Mouse (Mus musculus): ENCODE results near the gene Nr1h5. TPM values are rescaled to one million over a fixed set of nuclear protein-coding genes. Genes with fewer than 3 reads are reported as not detected.

Nr1h5 gene
- total RNA-seq (2018; cell fraction: chromatin; rRNA removed), result not detected
- not detected for total RNA-seq (2018; cell fraction: cytosol; rRNA removed)
- total RNA-seq (2018; cell fraction: nucleus; rRNA removed), result not detected
- not detected in 3 replicates for polyA plus RNA-seq (2018)

DNA sequence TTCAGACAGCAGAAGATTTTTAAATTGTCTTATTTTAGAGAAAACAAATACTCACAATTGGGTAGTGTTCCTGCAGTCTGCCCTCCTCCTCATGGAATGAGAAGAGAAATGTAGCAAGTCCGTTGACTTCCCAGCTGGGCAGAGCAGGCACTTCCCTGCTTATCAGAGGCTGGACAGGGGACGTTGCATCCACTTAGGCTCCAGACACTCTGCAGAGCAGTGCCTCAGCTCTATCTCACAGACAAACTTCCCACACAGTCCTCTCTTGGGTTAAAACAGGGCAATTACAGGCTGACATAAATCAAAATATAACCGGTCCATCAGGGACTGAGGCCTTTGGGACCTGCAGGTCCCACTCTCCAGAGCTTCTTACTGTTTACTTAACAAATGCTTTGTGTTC lies at the start of gene Nr1h5:
TSS of gene Nr1h5 (minus strand) at position 101 of the 400 bp plus-strand sequence.
- H3K36me3 ChIP-seq (ENCODE audit: inconsistent target), result no peaks in the 10 kb centered on the region

GRCm38 (mm10) chr3:103001595-103001994 lies 37.7 kb upstream of the Nr1h5 start:
- 97% methylated on average over 7 of the region's 7 CpGs for WGBS (ENCODE audit: missing documents)
- Histone ChIP-seq H3K79me2 (ENCODE audit: inconsistent target) (peaks cover 10% of the 10 kb centered on the region), H3K36me3 (ENCODE audit: inconsistent target) (peaks cover 71% of the 10 kb centered on the region), H3K27ac (no peak overlapping the region), H3K4me3 (ENCODE audit: inconsistent target) (no peak overlapping the region)

More for the DNA sequence above, at the start of gene Nr1h5:
- Histone ChIP-seq H3K79me2 (ENCODE audit: inconsistent target) (no peaks in the 10 kb centered on the region), H3K4me3 (ENCODE audit: inconsistent target) (no peak within 1 kb of the TSS), H3K27ac (no peak within 1 kb of the TSS)
- 67% methylated on average over 3 of the region's 3 CpGs for WGBS (ENCODE audit: missing documents)

DNA sequence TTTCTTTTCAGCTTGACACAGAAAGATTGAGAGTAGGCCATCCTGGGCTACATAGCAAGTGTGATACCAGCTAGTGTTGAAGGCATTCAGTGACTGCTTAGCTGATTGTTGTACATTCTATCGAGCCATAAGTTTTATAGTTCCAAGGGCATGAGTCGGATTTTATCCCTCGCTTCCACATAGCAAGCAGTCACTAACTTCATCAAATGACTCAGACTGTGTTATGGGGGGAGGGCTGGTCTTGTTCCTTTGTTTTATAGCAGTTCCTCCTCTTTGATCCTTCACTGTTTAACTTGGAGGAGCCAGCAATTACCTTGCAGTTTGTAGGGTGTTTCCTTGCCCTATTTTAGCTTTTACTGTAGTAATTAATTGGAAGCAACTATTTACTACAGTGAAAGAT lies 33.7 kb upstream of the Nr1h5 start:
- WGBS (ENCODE audit: missing documents), result 79% methylated on average over 3 of the region's 3 CpGs
- no peak overlapping the region for H3K4me3 ChIP-seq (ENCODE audit: inconsistent target)
- H3K79me2 ChIP-seq (ENCODE audit: inconsistent target), result peaks cover 17% of the 10 kb centered on the region
- H3K36me3 ChIP-seq (ENCODE audit: inconsistent target), result peaks cover 40% of the 10 kb centered on the region
- H3K27ac ChIP-seq, result no peak overlapping the region

DNA sequence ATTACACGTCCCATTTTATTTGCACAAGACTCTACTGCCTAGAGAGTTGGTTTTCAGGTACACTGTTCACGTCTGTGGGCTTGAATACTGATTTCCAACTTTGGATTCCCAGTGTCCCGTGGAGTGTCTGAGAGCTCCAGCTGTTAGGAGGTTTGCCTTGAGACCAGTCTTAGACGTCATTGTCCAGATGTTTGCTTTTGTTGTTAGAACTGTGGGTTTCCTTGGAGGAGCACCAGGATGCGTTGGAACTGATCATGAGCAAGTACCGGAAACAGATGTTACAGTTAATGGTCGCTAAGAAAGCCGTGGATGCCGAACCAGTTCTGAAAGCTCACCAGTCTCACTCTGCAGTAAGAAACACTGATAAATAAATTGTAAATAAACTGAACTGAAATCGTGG lies 33.1 kb upstream of the Nr1h5 start:
- H3K79me2 ChIP-seq (ENCODE audit: inconsistent target), result peaks cover 17% of the 10 kb centered on the region
- H3K36me3 ChIP-seq (ENCODE audit: inconsistent target), result peaks cover 34% of the 10 kb centered on the region
- H3K4me3 ChIP-seq (ENCODE audit: inconsistent target), result no peak overlapping the region
- WGBS (ENCODE audit: missing documents), result 70% methylated on average over 10 of the region's 10 CpGs
- no peak overlapping the region for H3K27ac ChIP-seq

DNA sequence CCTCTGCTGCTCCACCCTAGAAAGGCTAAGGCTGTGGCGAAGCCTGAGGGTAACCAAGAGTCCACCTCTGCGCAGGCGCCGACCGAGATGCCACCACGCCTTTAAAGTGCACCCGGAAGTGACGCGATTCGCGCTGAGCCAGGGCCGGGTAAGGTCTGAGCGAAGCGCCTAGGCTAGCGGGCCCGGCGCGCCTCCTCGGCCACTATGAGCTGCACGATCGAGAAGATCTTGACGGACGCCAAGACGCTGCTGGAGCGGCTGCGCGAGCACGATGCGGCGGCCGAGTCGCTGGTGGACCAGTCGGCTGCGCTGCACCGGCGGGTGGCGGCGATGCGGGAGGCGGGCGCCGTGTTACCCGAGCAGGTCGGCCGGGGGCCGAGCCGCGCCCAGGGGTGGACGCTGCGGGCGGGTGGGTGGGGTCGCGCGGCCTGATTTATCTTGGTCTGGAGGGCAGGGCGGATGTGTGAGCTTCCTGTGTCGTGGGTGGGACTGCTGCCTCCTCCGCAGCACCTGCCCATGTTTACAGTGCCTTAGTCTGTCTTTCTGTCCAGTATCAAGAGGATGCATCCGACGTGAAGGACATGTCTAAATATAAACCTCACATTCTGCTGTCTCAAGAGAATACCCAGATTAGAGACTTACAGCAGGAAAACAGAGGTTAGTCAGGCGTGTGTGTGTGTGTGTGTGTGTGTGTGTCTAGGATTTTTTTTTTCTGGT lies 31.8 kb upstream of the Nr1h5 start, which contains the start of gene Sike1:
TSS of gene Sike1 (plus strand) at position 104 of the 717 bp plus-strand sequence.
- H3K36me3 ChIP-seq (ENCODE audit: inconsistent target), result peaks cover 26% of the 10 kb centered on the region
- under 1% methylated on average over 60 of the region's 60 CpGs for WGBS (ENCODE audit: missing documents)
- H3K27ac ChIP-seq, result peak within 1 kb of the TSS; percentile 32; the same call in 1 of the 2 replicates
- H3K4me3 ChIP-seq (ENCODE audit: inconsistent target), result peak within 1 kb of the TSS; percentile 56
- peaks cover 17% of the 10 kb centered on the region for H3K79me2 ChIP-seq (ENCODE audit: inconsistent target)

DNA sequence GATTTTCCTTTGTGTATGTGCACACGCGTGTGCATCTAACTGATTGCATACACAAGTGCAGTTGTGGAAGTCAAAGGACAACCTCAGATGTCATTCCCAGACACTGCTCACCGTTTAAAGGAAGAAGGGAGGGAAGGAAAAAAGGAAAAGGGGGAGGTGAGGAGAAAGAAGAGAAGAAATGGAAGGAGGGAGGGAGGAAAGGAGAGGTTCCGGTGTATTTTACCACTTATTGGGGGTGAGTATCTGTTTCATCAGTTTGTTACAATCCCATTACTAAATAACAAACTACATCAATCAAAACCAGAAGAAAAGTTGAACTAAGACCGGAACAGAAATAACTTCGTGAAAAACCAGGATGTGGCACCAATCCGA lies 31.3 kb upstream of the Nr1h5 start:
- Histone ChIP-seq H3K36me3 (ENCODE audit: inconsistent target) (peaks cover 20% of the 10 kb centered on the region), H3K4me3 (ENCODE audit: inconsistent target) (peak overlapping the region; percentile 56; the same call in 1 of the 2 replicates), H3K27ac (no peak overlapping the region), H3K79me2 (ENCODE audit: inconsistent target) (peaks cover 17% of the 10 kb centered on the region)
- 42% methylated on average over 7 of the region's 7 CpGs for WGBS (ENCODE audit: missing documents)

- WGBS (ENCODE audit: missing documents), result 70% methylated on average over 3 of the region's 3 CpGs
- no peak overlapping the region for H3K27ac ChIP-seq
Observed at GRCm38 (mm10) chr3:102992936-102993335, 29.0 kb upstream of the Nr1h5 start.

GRCm38 (mm10) chr3:102991041-102991440 lies 27.1 kb upstream of the Nr1h5 start:
- Histone ChIP-seq H3K36me3 (ENCODE audit: inconsistent target) (no peaks in the 10 kb centered on the region), H3K4me3 (ENCODE audit: inconsistent target) (no peak overlapping the region), H3K79me2 (ENCODE audit: inconsistent target) (peaks cover 1% of the 10 kb centered on the region), H3K27ac (no peak overlapping the region)
- 86% methylated on average over 8 of the region's 8 CpGs for WGBS (ENCODE audit: missing documents)

More at GRCm38 (mm10) chr3:102992936-102993335, 29.0 kb upstream of the Nr1h5 start:
- no peaks in the 10 kb centered on the region; the same call in 1 of the 2 replicates for H3K36me3 ChIP-seq (ENCODE audit: inconsistent target)
- peaks cover 17% of the 10 kb centered on the region for H3K79me2 ChIP-seq (ENCODE audit: inconsistent target)
- H3K4me3 ChIP-seq (ENCODE audit: inconsistent target), result no peak overlapping the region

DNA sequence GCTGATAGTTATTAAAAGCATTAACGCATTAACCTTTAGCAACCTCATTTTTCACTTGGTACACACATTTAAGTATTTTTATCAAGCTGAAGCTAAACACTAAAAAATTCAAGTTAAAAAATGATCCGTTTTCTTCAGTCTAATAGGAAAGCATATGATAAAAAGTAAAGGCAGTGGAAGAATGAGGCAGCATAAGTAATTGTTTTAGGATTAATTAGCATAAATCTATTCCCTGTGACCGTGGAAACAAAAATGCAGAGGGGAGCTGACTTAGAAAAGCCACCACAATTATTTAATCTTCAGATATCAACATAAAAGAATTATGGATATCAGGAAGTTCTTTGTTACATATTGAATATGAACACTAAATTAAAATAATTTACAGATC lies 16.4 kb upstream of the Nr1h5 start:
- H3K79me2 ChIP-seq (ENCODE audit: inconsistent target), result no peaks in the 10 kb centered on the region
- no peak overlapping the region for H3K4me3 ChIP-seq (ENCODE audit: inconsistent target)
- no peaks in the 10 kb centered on the region for H3K36me3 ChIP-seq (ENCODE audit: inconsistent target)
- H3K27ac ChIP-seq, result no peak overlapping the region
- WGBS (ENCODE audit: missing documents), result 87% methylated on average over 3 of the region's 3 CpGs

GRCm38 (mm10) chr3:102979550-102980348 lies 15.8 kb upstream of the Nr1h5 start:
- Histone ChIP-seq H3K4me3 (ENCODE audit: inconsistent target) (no peak overlapping the region), H3K79me2 (ENCODE audit: inconsistent target) (no peaks in the 10 kb centered on the region), H3K27ac (no peak overlapping the region), H3K36me3 (ENCODE audit: inconsistent target) (no peaks in the 10 kb centered on the region)
- 86% methylated on average over 9 of the region's 10 CpGs for WGBS (ENCODE audit: missing documents)

GRCm38 (mm10) chr3:102976906-102977305 lies 13.0 kb upstream of the Nr1h5 start:
- H3K36me3 ChIP-seq (ENCODE audit: inconsistent target), result no peaks in the 10 kb centered on the region
- H3K4me3 ChIP-seq (ENCODE audit: inconsistent target), result no peak overlapping the region
- no peak overlapping the region for H3K27ac ChIP-seq
- H3K79me2 ChIP-seq (ENCODE audit: inconsistent target), result no peaks in the 10 kb centered on the region
- 86% methylated on average over 4 of the region's 4 CpGs for WGBS (ENCODE audit: missing documents)

- no peak overlapping the region for H3K4me3 ChIP-seq (ENCODE audit: inconsistent target)
- WGBS (ENCODE audit: missing documents), result 94% methylated on average over 3 of the region's 3 CpGs
- no peaks in the 10 kb centered on the region for H3K36me3 ChIP-seq (ENCODE audit: inconsistent target)
- no peaks in the 10 kb centered on the region for H3K79me2 ChIP-seq (ENCODE audit: inconsistent target)
- H3K27ac ChIP-seq, result no peak overlapping the region
Observed at GRCm38 (mm10) chr3:102970508-102970907, 6.6 kb upstream of the Nr1h5 start.

- 94% methylated on average over 9 of the region's 9 CpGs for WGBS (ENCODE audit: missing documents)
- Histone ChIP-seq H3K27ac (no peak overlapping the region), H3K79me2 (ENCODE audit: inconsistent target) (no peaks in the 10 kb centered on the region), H3K36me3 (ENCODE audit: inconsistent target) (no peaks in the 10 kb centered on the region), H3K4me3 (ENCODE audit: inconsistent target) (no peak overlapping the region)
Observed at GRCm38 (mm10) chr3:102970067-102970466, 6.1 kb upstream of the Nr1h5 start.

- 71% methylated on average over 3 of the region's 3 CpGs for WGBS (ENCODE audit: missing documents)
Observed at GRCm38 (mm10) chr3:102955596-102955995, 8.3 kb downstream of the Nr1h5 start.

DNA sequence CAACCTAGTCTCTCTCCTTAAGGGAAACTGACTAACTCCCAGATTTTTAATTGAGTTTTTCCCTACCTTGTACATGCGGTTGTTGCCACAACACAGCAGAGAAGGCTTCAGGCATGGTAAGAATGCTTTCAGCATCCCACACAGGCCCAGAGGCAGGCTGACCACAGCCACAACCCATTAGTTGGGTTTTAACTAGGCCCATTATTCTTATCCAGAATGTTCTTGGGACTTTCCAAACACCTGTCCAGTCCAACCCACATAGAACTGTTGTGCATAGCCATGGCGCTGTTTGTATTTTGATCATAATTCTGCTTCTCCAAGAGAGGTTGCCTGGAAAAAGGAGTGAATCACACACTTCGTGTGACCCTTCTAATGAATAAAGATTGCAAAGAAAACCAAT lies 8.8 kb downstream of the Nr1h5 start:
- WGBS (ENCODE audit: missing documents), result 86% methylated on average over 3 of the region's 3 CpGs
- no peak overlapping the region for H3K4me3 ChIP-seq (ENCODE audit: inconsistent target)
- no peak overlapping the region for H3K27ac ChIP-seq
- no peaks in the 10 kb centered on the region for H3K36me3 ChIP-seq (ENCODE audit: inconsistent target)
- H3K79me2 ChIP-seq (ENCODE audit: inconsistent target), result no peaks in the 10 kb centered on the region

More at GRCm38 (mm10) chr3:102955596-102955995, 8.3 kb downstream of the Nr1h5 start:
- Histone ChIP-seq H3K36me3 (ENCODE audit: inconsistent target) (no peaks in the 10 kb centered on the region), H3K79me2 (ENCODE audit: inconsistent target) (no peaks in the 10 kb centered on the region), H3K4me3 (ENCODE audit: inconsistent target) (no peak overlapping the region), H3K27ac (no peak overlapping the region)
